Mouse (Mus musculus) adrenal gland, adult (tissue): Measurements from ENCODE around the gene Gm21987.
A peak's percentile ranks its signal among the peaks of the same experiment; 100 is the strongest.

Experiments
- DNase-seq, 2 experiments: peaks; one replicate each; pipeline ENCODE4 v3.0.0; 2022 to 2023; ENCODE audit warnings: low spot score in 1 of 2; ENCODE audit not compliant: inconsistent age in 2 of 2

The Gm21987 gene

DNA sequence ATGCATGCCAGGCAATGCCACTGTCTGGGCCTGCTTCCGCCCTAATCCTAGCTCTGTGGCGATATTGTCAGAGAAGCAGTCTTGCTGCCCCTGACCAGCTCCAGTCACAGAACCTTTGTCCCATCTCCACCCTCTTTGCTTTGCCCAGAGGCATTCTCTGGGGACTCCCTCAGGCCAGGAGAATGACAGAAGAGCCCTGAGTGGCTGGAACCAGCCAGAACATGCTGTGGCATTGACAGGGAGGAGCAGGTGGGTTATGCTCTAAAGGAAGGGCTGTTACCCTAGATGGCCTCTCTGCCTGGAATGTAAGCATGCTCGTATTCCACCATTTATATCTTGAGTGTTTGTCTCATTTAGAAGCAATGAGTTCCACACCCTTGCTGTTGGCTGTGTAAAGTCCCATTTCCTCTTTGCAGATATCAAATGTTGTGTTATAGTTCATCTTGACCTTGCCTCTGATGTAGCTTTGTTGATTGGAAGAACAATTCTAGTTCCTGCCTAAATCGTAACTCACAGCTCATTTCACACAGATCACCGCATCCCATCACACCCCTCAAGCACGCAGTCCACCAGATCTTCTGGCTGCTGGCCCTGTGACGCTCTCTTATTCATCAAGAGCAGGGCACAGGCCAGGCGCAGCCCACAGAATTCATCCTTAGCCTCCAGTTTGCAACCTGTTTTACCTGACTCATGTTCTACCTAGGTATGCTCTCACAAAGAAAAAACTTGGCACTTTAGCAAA lies 24.0 kb downstream of the Gm21987 start:
- DNase-seq = no peak

DNA sequence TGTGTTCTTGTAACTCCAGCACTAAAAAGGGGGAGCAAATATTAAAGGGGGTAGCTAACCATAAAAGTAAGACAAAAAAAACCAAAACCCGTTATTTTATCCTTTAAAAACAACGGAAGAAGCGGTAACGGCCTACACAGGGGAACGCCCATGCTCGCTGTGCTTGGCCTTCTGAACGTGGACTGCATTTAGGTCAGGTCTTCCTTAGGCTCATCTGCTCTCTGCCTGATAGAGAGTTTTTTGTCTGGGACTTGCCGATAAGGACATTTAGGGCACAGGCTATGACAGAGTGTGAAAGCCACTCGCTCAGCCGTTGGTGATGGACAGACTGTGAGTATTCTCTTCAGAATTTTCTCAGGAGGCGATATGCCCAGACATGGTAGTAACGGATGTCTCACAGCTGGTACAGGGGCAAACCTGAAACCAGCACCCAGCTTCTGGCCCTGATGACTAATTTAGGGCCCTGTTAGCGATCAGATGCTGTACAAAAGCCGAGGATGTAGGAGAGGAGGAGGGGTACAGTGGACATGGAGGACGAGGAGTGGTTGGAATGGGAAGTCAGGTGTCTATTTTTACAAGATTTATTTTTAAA lies 25.0 kb downstream of the Gm21987 start:
- no peak for DNase-seq

DNA sequence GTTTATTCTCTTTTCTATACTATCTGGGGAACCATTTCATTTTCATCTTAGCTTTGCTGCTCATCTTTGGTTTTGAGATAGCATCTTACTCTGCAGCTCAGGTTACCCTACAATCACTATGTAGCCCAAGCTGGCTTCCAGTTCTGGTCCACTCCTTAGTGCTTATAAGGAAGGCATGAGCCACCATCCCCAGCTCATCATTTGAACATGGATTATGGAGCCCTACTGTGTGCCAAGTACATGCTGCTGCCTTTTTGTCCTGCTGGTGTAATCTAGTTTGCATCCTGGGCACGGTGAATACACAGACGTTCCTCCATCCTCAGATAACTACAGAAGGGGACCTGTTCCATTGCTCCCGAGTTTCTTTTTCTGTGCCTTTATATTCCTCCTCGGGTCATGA lies 26.0 kb downstream of the Gm21987 start:
- no peak for DNase-seq

DNA sequence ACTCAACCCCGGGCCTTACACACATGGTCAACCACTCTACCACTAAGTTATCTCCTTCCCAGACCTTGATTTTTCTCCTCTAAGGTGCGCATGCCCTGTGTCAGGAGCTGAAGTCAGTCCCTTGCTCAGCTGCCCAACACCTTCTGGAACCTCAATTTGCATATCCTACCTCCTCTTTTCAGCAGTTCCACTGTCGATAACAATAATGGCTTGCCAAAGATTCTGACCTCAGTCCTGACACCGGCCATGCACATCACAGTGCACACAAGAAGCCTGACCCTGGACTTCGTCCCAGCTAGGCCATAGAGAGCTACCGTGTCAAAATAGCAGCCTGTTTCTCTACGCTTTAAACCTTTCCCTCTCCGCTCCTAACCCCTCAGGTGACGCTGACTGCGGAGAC lies 26.6 kb downstream of the Gm21987 start:
- no peak for DNase-seq

DNA sequence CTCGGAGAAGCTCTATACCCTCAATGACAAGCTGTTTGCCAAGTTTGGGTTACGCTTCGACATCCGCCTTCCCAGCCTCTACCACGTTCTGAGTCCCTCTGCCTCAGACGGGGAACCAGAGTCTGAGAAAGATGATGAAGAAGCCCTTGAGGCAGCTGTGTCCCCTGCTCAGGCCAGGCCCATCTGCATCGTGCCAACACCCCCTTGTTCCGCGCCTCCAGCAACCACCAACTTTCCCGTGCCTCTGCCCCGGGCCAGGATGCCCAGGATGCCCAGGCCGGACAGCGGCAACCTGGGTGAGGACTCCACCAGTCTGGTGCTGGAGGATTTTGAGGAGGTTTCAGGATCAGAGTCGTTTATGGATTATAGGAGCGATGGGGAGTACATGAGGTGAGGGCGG lies 27.1 kb downstream of the Gm21987 start:
- no peak for DNase-seq

DNA sequence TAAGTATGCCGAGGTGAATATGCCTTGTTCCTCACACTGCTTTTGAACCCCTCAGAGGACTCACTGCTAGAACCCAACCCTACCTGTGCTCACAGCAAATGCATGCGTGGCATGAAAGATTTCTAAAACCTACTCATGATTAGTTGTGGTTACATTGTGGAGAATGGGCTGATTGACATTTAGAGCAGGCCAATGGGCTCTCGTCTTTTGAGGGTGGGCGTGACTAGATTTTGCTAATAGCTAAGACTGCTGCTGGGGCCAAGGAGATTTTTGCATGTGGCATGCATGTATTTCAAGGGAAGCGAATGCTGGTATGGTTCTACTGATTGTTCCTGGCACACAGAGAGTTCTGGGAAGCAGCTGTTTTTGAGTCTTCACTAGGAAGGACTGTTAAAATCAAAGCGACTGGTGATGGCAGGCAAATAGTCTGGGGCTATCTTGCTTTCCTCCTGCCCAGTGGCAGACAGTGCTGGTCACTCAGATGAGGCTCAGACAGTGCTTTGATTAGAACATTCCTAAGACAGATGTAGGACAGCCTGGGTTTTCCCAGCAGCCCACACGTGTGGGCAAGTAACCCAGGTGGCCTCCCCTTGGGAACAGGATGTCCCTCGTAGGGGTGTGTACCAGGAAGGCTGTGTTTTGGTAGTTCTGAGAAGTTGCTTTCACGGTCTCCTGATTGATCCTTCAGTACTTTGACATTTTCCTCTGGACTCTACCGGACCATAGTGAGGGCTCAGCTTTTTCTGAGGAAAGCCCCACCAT lies 27.7 kb downstream of the Gm21987 start:
- no peak for DNase-seq

DNA sequence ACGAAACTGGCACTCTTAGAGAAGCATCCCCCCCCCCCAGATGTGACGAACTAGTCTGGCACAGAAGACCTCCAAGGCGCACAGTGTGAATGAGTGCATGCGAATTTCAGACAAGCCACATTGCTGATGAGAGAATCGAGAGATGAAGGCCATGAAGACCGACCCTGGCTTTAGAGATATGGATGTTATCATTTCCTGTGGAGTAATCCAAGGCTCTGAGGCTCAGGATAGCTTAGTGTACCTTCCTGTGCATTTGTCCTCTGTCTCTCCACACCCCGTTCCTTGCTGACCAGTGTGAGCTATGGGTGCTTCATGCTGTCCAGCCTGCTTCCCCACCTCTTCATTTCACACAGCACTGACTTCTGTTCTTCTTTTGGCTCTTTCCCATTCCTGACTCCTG lies 28.3 kb downstream of the Gm21987 start:
- DNase-seq = no peak

DNA sequence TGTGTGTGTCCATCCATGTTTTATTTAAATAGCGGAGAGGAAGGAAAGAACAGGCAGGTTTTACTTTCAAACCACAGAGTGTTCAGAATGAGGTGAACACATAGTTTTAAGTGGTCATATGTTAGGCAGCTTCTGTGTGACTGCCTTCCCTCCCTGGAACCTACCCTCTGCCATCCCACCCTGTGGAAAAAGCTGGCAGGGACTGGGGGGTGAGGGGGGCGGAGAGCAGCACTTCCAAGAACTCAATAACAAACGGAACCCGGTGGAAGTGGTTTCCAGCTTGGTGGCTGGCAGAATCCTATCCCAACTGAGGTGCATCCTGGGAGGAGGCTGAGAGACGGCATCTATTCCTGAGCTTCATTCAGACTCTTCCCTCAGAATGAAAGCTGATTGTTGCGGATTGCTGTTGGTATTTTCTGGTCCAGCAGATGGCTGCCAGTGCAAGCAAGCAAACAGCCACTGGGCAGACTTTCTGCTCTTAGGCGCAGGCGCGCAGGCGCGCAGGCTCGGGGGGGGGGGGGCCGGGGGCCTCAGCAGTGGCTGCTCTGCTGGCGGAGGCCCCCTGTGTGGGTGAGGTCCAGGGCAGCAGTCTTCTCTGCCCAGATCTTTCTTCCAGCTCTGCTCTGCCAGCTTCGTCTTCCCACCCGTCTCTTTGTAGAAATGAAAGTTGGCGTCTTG lies 29.5 kb downstream of the Gm21987 start:
- DNase-seq = peak; percentile 64 to 85

DNA sequence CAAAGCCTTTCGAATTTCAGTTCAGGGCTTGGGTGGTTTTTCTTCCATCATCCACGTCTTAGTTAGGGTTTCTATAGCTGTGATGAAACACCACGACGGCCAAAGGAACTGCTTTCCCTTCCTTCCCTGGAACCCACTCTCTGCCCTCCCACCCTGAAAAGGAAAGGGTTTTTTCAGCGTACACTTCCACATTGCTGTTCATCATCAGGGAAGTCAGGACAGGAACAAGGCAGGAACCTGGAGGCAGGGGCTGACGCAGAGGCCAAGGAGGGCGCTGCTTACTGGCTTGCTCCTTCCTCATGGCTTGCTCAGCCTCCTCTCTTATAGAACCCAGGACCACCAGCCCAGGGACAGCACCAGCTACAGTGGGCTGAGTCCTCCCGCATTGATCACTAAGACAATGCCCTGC lies 30.0 kb downstream of the Gm21987 start:
- DNase-seq = no peak

DNA sequence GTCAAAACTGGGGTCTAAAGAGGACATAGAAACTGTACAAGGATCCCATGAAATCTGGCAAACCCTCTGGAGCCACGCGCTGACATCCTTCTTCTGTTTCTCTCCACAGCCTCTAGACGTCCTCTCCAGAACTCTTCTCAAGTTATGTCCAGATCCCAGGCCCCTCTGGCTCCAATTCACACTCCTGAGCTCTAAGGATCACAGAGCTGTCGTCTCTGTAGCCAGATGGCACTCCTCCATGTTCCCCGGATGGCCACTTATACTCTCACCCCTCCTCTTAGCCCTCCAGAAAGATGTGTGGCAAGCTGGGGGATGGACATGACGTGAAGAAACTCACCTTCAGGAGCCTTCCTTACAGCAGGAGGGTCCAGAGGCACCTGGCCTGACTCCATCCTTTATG lies 30.7 kb downstream of the Gm21987 start:
- DNase-seq = no peak

DNA sequence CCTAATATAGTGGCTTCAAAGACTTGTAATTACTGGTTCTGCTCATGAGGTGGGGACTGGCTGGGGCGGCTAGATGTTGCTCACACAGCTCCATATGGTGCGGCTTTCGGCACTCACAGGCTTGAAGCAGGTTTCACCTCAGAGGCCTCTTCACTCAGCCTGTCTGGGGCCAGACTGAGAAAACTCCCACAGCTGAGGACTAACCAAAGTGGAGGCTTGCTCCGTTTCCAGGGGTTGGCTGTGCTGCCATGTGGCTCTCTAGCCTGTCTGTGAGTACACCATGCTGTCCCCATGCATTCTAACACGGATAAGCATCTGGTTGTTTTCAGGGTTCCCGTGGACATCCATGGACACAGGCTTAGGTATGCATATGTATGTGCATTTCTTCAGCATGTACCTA lies 31.8 kb downstream of the Gm21987 start:
- no peak for DNase-seq

DNA sequence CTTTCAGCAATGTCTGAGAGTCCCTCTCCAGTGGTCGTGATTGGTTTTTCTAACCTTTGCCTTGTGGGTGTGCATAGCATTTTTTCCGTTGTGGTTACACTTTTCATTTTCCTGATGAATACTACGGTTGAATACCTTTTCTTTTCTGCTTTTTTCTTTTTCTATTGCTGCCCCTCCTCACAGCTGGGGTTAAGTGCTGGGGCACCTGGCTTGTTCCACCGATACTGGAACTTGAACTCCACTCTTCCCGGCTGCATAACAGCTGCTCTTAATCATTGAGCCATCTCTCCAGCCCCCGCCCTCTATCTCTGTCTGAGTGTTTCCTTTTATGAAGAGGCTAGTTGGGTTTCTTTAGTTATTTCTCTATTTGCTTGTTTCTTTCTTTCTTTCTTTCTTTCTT lies 32.2 kb downstream of the Gm21987 start:
- no peak for DNase-seq

DNA sequence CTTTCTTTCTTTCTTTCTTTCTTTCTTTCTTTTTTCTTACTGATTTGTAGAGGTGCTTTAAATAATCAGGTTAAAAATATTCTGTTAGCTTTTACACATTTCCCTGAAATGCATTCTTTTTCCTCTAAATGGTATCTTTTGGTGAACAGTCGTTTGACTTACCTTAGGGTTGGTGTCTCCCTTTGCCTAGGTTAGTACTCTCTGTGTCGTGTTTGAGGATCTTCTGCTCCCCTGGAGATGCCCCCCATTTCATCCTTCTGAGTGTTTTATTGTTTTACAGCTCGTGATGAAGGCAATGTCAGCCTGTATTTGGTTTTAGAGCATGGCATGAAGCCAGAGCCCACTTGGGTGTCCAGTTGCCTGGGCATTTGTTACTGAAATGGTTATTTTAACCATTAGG lies 32.7 kb downstream of the Gm21987 start:
- DNase-seq = no peak

DNA sequence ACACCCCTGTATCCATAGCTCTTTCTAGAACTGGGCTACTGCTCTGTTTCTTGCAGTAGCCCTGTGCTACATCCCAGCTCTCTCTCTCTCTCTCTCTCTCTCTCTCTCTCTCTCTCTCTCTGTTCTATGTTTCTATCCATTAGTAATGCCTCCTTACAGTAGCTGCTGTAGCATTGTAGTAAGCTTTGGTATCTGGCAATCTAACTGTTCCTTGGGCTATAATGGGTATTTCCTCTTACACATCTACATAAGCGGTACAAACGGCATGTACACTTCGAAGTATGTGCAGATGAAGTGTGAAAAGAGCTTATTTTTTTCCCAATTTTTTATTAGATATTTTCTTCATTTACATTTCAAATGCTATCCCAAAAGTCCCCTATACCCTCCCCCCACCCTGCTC lies 33.1 kb downstream of the Gm21987 start:
- DNase-seq = no peak

DNA sequence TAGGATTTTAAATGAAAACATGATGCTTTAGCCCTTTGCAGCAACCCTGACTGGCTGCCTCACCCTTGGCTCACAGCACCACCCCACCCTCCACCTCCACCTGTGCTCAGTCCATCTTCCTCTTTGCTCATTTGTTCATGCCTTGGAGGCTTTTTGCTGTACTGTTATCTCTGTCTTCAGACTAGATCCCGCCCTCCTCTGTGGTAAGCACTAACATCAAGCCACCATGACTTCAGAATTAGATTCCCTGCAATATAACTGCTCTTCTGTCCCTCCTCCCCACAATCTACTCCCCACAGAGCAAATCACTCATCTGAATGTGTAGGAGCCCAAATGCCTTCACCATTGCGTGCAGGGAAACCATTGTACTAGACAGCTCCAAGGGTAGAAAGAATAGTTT lies 36.8 kb downstream of the Gm21987 start:
- no peak for DNase-seq

DNA sequence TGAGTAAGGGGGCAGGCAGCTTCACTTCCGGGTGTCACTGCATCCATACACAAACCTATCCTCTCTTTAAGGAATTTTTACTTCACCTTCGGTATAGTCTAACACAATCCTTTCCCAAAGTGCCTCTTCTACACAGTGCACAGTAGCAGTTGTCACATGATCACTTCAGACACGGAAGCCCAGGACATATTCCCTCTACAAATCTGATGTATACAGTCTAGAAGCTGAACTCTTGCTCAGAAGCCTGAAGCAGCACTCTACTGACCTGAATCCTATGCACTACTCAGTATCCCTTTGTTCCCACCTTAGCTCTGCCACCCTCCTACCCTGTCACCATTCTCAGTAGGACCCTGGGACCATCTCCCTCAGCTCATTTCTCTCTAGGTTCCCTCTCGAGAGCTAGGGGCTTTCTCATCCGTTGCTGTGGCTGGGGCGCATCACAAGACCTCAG lies 38.4 kb downstream of the Gm21987 start:
- DNase-seq = no peak

DNA sequence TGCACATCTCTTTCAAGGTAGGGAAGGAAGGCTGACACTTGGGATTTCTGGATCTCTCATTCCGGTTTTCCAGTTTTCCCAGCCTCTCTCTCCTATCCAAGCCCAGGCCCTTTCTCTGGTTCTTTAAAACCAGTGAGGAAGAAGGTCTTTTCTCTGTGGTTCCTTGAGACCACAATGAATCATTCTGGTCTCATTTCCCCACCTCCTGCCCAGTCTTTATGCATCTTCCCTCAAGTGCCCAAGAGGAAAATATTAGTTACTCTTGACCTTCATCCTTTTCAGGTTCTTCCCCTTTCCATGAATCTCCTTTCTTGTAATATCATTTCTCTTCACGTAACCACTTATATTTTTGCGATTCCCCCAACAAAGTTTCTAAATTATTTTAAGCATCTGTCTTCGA lies 38.9 kb downstream of the Gm21987 start:
- DNase-seq = no peak

DNA sequence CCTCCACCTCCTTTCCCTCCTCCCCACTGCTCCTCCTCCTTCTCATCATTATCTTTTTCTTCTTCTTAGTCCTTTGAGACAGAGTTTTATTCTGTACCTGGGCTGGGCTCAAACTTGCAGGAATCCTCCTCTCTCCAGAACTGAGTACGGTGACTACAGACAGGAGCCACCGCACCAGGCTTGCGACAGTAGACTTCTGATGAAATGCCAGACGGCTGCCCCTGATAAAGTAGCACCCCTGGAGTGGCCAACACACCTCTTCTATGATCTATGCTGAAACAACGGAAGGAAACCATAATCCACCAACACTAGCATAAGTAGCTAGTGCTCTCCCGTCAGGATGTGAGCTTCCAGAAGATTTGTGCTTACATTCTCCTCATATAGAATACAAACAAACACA lies 40.5 kb downstream of the Gm21987 start:
- no peak for DNase-seq

DNA sequence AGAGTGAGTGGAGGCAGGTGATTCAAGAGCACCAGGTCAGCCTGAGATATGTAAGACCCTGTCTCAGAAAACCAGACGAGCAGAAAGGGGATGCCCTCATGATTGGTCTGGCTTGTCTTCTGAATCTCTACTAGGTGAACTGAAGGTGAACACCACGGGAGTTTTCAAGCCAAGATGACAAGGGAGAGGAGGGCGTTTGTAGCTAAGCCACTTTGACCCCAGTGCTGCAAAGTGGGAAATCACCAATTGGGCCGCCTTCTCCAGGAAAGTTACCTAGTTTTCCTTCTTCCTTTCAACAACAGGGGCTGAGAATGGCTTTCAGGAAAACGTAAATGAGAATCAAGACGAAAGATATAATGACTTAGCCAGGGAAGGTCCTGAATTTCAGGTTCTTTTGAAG lies 41.9 kb downstream of the Gm21987 start:
- DNase-seq = no peak

DNA sequence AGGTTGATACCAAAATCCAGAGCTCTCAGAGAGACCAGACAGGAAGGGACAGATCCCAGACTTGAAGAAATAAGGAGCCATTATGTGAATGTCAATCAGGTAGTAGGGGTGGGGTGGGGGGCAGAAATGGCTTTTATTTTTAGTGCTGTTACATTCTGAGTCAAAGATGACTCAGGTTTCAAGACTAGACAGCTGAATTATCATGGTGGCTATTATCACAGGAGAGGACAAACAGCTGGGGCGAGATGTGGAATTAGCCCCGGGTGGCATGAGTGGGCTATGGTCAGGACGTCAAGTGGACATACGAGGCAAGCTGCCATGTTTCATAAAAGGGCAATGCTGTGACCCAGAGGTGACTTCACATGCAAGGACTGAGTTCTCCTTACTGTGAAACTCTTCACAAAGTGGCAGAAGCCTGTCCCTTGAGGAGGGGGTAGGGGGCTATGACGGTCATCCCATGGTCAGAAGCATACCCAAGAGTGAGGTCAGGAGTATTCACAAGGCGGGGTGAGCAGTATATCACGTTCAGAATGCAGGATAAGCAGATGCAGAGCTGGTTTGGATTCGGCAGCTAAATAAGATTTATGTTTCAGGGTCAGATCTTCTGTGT lies 42.5 kb downstream of the Gm21987 start:
- peak; percentile 41 to 81 for DNase-seq

DNA sequence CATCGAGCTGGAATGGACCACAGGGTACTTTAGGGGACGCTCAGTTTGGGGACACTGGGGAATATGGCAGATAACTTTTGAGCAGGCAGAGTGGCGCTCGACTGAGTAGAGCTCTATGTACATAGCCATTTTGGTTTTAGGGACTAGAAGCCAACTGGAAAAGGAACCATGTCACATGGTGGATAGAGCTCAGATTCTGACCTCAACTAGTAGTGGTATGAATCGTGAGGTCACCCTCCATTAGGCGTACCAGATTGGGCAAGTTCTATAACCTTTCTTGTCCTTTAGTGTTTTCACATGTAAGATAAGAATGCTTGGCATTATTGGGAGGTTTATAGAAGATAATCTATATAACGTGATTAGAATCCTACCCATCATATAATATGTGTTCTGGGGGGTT lies 43.5 kb downstream of the Gm21987 start:
- DNase-seq = no peak
